Mouse (Mus musculus) heart, postnatal 0 days (tissue): ENCODE results near the gene Tuft1.

Experiments used
- CTCF ChIP-seq: IDR thresholded peaks from 2 replicates; pipeline ENCODE4 v1.5.1; 2016; ENCODE audit warnings: antibody characterized with exemption, control low read depth, low read depth
- EP300 ChIP-seq: IDR thresholded peaks from 2 replicates; pipeline ENCODE4 v1.6.1; 2016; ENCODE audit warnings: antibody characterized with exemption, low read depth

- TF ChIP-seq EP300 (no peak), CTCF (no peak)
These were observed 91.4 kb downstream of the Tuft1 start for GRCm38 (mm10) chr3:94567242-94567641.
